Mouse (Mus musculus) testis, postnatal 14 days (tissue): ENCODE measurements around the gene Stk24.

ENCODE experiments used
- DNase-seq: peaks from one replicate; pipeline ENCODE4 v3.0.0; 2021; ENCODE audit warnings: low spot score

Stk24 gene

GRCm38 (mm10) chr14:121314934-121315333 lies 64.9 kb downstream of the Stk24 start:
- DNase-seq, result no peak

DNA sequence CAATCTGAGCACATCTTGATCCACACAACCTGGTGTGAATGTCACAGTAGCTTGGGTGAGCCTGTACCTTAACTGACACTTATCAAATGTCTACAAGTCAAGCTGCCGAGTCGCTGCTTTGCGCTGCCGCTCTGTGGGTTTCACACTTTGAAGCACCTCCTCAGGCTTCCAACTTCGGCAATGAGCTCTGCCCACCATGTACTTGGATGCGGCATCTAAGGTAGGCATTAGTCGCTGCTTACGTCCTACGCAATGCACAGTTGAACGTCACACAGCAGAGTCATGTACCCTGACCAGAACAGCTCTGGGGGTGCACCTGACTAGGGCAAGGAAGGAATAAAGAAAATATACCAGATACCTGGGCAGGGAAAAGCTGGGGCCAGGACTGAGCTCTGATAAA lies 66.5 kb downstream of the Stk24 start:
- DNase-seq, result no peak

DNA sequence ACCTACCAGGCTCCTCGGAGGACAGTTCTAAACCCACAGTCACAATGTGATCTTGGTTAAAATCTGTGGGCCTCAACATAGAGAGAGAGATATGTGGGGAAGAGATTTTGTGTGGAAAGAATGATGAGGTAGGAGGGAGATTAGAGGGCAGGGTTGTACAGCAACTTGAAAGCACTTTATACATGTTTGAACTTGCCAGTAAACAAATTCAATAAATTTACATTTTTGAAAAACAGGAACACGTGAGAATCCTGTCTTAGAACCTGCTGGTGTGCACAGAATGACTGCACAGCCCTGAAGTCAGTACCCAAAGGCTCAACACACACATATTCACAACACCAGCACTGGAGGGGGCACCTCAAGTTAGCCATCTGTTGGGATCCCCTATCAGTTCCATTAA lies 68.7 kb downstream of the Stk24 start:
- DNase-seq, result no peak

DNA sequence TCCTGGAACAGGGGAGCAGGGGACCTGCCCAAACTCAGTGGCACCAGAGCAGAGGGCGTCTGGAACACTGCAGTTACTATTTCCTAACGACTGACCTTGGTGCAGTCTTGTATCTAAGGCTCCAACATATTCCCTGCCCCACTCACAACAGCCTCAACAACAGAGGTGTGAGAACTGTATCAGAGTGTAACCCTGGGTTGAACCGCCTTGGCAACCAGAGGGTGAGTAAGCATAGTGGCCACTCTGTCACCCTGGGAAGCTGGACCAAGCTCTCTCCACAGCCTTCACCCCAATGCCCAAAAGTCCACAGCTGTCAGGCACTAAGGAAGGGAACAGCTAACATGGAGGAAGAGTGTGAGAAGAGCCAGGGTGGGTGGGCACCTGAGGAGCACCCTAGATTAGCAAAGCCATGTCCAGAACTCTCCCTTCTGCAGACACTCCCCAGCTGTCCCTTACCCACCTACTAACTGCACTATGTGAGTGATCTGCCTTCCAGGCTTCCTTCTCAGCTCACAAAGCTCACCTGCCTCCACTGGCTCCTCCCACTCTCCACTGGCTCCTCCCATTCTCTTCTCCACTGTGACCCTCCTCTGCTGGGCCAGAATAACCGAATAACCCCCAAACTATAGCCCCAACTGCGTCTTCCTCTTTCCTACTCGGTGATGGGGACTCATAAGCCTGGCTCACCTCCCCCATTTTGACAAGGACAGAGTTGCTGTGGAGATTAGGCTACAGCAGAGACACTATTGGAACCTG lies 69.3 kb downstream of the Stk24 start:
- no peak for DNase-seq

DNA sequence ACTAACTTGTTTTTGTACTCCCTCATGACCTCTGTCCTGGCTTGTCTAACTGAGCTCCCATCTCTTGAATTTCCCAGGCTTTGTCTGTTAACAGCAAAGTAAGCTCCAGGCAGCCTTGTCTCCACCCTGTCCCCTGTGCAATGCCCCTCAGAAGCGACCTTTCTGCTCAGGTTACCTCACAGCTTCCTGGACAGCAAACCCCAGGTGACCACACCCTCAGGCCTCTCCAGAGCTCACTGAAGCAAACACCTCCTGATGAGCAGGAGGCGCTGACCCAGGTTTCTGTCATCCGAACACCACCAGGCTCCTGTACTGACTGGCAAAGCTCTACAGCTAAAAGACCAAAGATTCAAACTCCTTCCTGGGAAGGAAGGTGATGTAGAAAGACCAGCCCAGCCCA lies 69.9 kb downstream of the Stk24 start:
- DNase-seq, result no peak

GRCm38 (mm10) chr14:121305316-121306064 lies 74.3 kb downstream of the Stk24 start:
- DNase-seq, result no peak

DNA sequence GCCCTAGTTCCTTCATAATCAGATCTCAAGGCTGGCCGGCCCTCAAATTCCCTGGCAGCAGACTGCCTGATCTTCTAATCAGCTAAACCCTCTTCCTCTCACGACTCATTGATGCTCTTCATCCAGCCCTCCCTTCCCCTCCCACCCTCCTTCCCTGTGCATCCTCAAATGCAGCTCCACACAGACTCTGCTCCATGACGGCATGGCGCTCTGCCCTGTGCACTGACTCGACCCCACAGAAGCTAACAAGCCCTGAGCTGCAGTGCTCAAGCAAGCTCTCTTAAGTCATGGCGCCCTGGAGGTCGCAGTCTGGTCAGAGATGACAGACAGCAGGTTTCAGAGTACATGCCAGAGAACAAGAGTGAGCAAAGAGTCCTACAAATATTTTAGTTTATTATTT lies 75.3 kb downstream of the Stk24 start:
- DNase-seq, result no peak

GRCm38 (mm10) chr14:121299093-121299492 lies 80.7 kb downstream of the Stk24 start:
- no peak for DNase-seq

DNA sequence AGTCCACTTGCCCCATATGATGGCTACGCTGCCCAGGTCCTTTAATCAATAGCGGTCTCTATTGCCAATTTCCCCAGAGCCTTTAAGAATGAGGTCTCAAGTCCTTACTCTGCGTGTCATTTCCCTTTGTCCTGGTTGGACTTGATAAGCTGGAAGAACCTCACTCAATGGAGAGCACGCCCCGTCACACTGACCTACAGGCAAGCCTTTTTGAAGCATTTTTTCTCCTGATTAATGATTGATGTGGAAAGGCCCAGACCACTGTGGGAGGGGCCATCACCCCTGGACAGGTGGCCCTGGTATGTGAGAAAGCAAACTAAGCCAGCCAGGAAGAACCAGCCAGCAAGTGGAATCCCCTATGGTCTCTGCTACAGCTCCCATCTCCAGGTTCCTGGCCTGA lies 81.3 kb downstream of the Stk24 start:
- no peak for DNase-seq

GRCm38 (mm10) chr14:121297103-121297502 lies 82.7 kb downstream of the Stk24 start:
- no peak for DNase-seq

DNA sequence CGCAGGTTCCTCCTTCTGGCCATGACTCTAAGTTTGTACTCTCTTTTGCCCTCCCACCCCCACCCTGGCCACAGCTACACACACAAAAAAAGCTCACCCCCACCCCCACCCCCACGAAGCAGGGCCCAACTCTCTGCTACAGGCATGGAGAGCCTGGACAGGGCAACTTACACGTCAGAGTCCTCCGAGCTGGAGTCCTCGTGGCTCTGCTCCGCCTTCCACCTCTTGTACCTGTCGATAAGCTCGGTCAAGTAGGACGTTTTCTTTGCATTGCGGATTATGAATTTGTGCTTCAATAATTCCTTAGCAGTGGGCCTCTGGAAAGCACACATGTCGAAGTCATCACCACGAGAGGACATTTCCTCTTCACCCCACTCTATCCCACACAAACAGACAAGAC lies 85.3 kb downstream of the Stk24 start:
- DNase-seq, result no peak

DNA sequence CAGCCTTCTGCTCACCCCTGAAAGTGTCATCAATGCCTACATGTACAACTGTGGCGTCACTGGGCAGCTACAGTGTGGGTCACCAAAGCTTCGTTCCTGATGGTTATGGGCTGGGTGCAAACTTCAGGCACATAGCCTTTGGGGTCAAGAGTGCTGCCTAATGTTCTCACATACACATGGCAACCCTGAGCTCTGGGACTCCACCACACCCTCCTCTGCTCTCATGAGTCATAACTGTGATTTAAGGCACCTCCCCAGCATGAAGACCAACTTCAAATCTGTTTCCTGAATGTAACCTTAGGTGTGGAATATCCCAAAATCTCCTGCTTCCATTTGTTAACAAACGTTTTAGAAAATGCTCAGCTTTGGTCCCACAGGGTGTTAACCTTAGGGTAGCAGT lies 87.4 kb downstream of the Stk24 start:
- DNase-seq, result no peak

DNA sequence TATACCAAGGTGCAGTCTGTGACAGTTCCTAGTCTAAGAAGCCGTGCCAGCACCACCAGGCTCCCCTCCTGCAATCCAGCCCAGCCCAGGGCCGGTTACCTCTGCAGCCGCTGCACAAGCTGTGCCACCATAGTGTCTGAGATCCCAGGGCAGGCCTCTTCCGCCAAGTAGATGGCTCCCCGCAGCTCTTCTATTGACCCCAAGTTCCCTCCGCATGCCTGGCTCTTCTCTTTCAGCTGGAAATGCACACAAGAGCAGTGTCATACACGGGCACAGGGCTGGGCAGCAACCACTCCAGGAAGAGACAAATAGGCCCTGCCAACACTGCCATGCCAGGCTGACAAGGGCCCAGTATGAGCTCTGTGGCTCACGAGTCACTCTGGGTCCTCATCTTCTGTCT lies 87.9 kb downstream of the Stk24 start:
- no peak for DNase-seq

DNA sequence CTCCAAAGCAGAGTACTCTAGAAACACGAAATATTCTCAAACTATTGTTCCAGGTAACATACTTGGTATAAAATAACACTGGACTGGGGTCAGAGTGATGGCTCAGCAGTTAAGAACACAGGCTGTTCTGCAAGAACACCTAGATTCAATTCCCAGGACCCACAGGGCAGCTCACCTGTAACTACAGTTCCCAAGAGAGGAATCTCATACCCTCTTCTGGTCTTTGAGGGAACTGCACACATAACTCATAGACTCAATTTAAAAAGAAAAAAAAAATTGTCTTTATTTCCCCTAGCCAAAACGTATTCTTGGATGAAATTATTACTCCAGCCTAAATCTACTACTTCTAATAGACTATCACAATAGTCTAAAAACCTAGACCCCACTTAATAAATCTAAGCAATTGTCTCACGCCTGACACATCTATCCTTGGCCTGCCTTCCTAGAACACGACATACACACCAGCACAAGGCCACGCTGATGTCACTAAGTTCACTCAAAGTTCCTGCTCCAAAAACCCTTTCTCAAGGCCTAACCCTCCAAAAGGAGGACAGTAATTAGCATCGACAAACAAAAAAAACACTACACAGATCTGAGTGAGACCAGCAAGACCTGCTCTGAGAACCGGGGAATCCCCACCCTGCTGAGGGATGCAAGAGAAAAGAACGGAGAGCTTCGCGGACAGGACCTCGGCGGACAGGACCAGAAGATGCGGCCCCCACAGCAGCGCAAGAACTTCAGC lies 94.3 kb downstream of the Stk24 start:
- DNase-seq, result no peak

- peak; percentile 45 for DNase-seq
These were observed 98.5 kb downstream of the Stk24 start for GRCm38 (mm10) chr14:121281336-121281710.

DNA sequence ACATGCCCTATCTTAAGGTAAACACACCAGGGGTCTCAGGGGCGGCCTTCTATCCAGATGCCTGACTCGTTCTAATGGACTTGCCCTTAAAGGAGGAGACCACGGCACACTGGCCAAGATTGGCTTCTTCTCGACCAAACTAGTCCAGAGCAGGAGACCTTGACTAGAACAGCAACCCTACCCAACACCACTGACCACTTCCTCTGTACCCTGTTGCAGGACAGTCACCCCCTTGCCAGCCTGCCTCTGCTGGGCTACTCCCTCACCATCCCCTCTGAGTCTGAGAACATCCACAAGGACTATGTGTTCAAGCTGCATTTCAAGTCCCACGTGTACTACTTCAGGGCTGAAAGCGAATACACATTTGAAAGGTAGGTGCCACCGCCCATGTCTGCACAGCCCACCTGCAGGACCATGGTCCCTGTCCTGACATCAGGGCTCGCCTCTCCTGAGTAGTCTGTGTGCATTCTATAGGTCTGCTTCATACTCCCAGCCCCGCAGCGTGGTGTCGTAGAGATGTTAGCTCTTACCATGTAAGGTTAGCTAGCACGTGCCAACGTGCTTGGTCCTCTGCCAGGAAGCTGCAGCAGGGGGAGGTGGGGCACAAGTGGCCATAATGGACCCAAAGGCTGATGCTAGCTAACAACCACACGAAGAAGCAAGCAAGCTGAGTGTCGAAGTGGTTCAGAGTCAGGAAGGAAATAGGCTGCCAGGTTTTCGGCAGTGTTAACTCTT lies 99.0 kb downstream of the Stk24 start:
- no peak for DNase-seq

DNA sequence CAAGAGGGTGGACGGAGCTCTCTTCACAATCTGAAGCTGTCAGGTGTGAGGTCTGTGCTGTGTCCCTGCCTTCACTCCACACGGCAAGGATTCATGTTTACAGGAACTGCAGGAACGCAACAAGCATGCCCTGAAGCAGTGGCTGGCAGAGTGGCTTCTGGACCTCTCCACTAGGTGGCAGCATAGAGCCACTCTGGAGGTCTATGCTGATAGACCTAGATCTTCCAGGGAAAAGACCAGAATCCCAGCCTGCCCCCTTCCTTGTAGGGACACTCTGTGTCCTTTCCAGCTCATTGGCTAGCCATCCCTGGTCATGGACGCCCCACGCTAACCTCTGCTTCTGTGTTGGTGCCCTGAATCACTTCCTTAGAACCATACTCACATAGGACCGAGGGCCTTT lies 100.7 kb downstream of the Stk24 start:
- peak; percentile 65 for DNase-seq

GRCm38 (mm10) chr14:121276016-121276415 lies 103.8 kb downstream of the Stk24 start:
- no peak for DNase-seq

DNA sequence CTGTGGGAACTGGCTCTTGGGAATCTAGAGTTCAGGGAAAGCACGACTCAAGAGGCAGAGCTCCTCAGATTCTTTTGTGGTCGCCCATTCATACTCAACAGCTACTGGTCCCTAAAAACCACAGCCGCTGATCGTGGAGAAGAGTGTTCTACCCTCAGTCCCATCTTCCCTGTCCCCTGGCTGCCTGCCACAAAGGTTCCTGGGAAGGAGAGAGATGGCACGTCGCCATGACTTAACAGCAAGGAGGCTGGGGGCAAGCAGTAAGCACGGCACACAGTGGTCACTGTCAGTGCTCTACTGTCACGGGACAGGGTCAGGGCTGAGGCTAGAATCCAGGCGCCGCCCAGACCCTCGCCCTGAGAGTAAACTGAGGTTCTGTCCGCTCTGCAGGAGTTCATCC lies 104.8 kb downstream of the Stk24 start:
- DNase-seq, result no peak

- DNase-seq, result no peak
These were observed 109.3 kb downstream of the Stk24 start for GRCm38 (mm10) chr14:121270490-121270889.

- DNase-seq, result no peak
These were observed 112.0 kb downstream of the Stk24 start for GRCm38 (mm10) chr14:121267801-121268200.

- no peak for DNase-seq
These were observed 115.4 kb downstream of the Stk24 start for GRCm38 (mm10) chr14:121264453-121264852.
